Mouse (Mus musculus) gastrocnemius, adult 2 months (tissue): Measurements from ENCODE around the gene Gstt2. TPM values are rescaled to one million over a fixed set of nuclear protein-coding genes. Genes with fewer than 3 reads are reported as not detected.

ENCODE experiments used
- DNase-seq: peaks from one replicate; pipeline ENCODE4 v3.0.0; 2022
- H3K27ac ChIP-seq: fragments of 200-600 bp; 2 replicates; pipeline ENCODE4 v1.8.1; 2022; ENCODE audit warnings: mild to moderate bottlenecking
- H3K4me3 ChIP-seq: fragments of 200-600 bp; 2 replicates; pipeline ENCODE4 v1.8.1; 2022; ENCODE audit warnings: mild to moderate bottlenecking, moderate library complexity
- CTCF ChIP-seq: fragments of 200-600 bp; IDR thresholded peaks from 2 replicates; pipeline ENCODE4 v1.8.1; 2022; ENCODE audit warnings: antibody characterized with exemption, mild to moderate bottlenecking, moderate library complexity
- intact Hi-C: fragments of 180-260 bp; cut with DNase I; formaldehyde crosslinking; loops from one replicate; pipeline ENCODE4 v1.15.1; 2025
- total RNA-seq, 2 experiments: library from RNA; stranded (reverse); gene quantifications; 2 replicates each; pipeline ENCODE4 v1.2.3; 2021

Gstt2 gene
- total RNA-seq, 2 experiments from 2014 or later: 2.3 to 4.2 TPM

- intact Hi-C loops: no loop called here
These were observed 39.5 kb downstream of the Gstt2 start for GRCm38 (mm10) chr10:75797619-75798175.

GRCm38 (mm10) chr10:75796731-75797516, 40.3 kb downstream of the Gstt2 start:
- Histone ChIP-seq H3K27ac (peak overlapping the region; percentile 79), H3K4me3 (peak overlapping the region; percentile 75)
- TF ChIP-seq CTCF: no peak
- intact Hi-C loops: no loop called here
- DNase-seq: no peak

More at GRCm38 (mm10) chr10:75797619-75798175, 39.5 kb downstream of the Gstt2 start:
- Histone ChIP-seq H3K4me3 (peak overlapping the region; percentile 75), H3K27ac (peak overlapping the region; percentile 79)
- DNase-seq: peak; percentile 78
- TF ChIP-seq CTCF: no peak

GRCm38 (mm10) chr10:75794880-75795279, 42.3 kb downstream of the Gstt2 start:
- H3K27ac ChIP-seq: no peak overlapping the region
- peak; percentile 21 for DNase-seq
- peak overlapping the region; percentile 29 for H3K4me3 ChIP-seq
- intact Hi-C loops: no loop called here
- TF ChIP-seq CTCF: no peak

GRCm38 (mm10) chr10:75790773-75791172, 46.5 kb downstream of the Gstt2 start:
- no peak overlapping the region for H3K4me3 ChIP-seq
- DNase-seq: no peak
- no peak overlapping the region for H3K27ac ChIP-seq
- no peak for TF ChIP-seq CTCF
- intact Hi-C loops: no loop called here

- Histone ChIP-seq H3K4me3 (no peak overlapping the region), H3K27ac (no peak overlapping the region)
- no peak for DNase-seq
- intact Hi-C loops: no loop called here
- no peak for TF ChIP-seq CTCF
These were observed 47.4 kb downstream of the Gstt2 start for GRCm38 (mm10) chr10:75789841-75790240.

GRCm38 (mm10) chr10:75789081-75789735, 48.0 kb downstream of the Gstt2 start:
- DNase-seq: no peak
- no peak overlapping the region for H3K4me3 ChIP-seq
- no peak overlapping the region for H3K27ac ChIP-seq
- intact Hi-C loops: no loop called here
- no peak for TF ChIP-seq CTCF

GRCm38 (mm10) chr10:75788277-75788676, 48.9 kb downstream of the Gstt2 start:
- no peak overlapping the region for H3K27ac ChIP-seq
- intact Hi-C loops: no loop called here
- TF ChIP-seq CTCF: no peak
- no peak overlapping the region for H3K4me3 ChIP-seq
- DNase-seq: no peak

- intact Hi-C loops: no loop called here
- DNase-seq: no peak
- Histone ChIP-seq H3K27ac (no peak overlapping the region), H3K4me3 (no peak overlapping the region)
- TF ChIP-seq CTCF: no peak
These were observed 51.8 kb downstream of the Gstt2 start for GRCm38 (mm10) chr10:75785442-75785841.

Other genes with a start within 250 kb of the Gstt2 start
- gene Ggt5, start 248.1 kb downstream of the Gstt2 start, total RNA-seq: 1 to 10 TPM; 2.9 to 4.6 TPM
- gene Susd2, start 193.4 kb downstream of the Gstt2 start, total RNA-seq: 1 to 10 TPM; 1.0 to 2.4 TPM
- gene Cabin1, start 73.1 kb downstream of the Gstt2 start, total RNA-seq: 10 to 100 TPM in 1 of 2 experiments, 1 to 10 TPM in 1; 8.4 to 11.0 TPM
- 10 to 100 TPM; 32.5 to 55.0 TPM for gene Ddt, start 64.0 kb downstream of the Gstt2 start, total RNA-seq
- not detected for gene Gm20441, start 56.5 kb downstream of the Gstt2 start, total RNA-seq
- gene Gstt3, start 56.0 kb downstream of the Gstt2 start, total RNA-seq: 1 to 10 TPM; 2.6 to 3.2 TPM
- gene Gstt1, start 38.8 kb downstream of the Gstt2 start, total RNA-seq: 1 to 10 TPM; 4.5 to 5.7 TPM
- not detected for gene Gstt4, start 14.9 kb downstream of the Gstt2 start, total RNA-seq
- gene Mif, start 22.8 kb upstream of the Gstt2 start, total RNA-seq: 100 to 1,000 TPM; 147 to 168 TPM
- under 1 TPM in 1 of 2 experiments, not detected in 1; 0.45 TPM for gene Derl3, start 56.0 kb upstream of the Gstt2 start, total RNA-seq
- gene Smarcb1, start 84.2 kb upstream of the Gstt2 start, total RNA-seq: 10 to 100 TPM; 13.0 to 17.7 TPM
- gene Chchd10, start 95.7 kb upstream of the Gstt2 start, total RNA-seq: 1,000 to 10,000 TPM; 1,469 to 1,586 TPM
- 1 to 10 TPM; 2.5 to 2.8 TPM for gene Mmp11, start 99.1 kb upstream of the Gstt2 start, total RNA-seq
- not detected for gene Gm867, start 103.2 kb upstream of the Gstt2 start, total RNA-seq
- not detected for gene Vpreb3, start 105.6 kb upstream of the Gstt2 start, total RNA-seq
- gene Gm5134, start 117.1 kb upstream of the Gstt2 start, total RNA-seq: not detected
- 10 to 100 TPM in 1 of 2 experiments, 1 to 10 TPM in 1; 9.5 to 10.3 TPM for gene Zfp280b, start 195.2 kb upstream of the Gstt2 start, total RNA-seq